Mouse (Mus musculus): ENCODE data around the gene Elovl2. TPM values are rescaled to one million over a fixed set of nuclear protein-coding genes. Genes with fewer than 3 reads are reported as not detected.
A peak's percentile ranks its signal among the peaks of the same experiment; 100 is the strongest.
"Not testable (repeated sequence)": the region's sequence is repeated elsewhere in the genome, so short reads cannot be mapped to it uniquely, and the experiment has no call there.

Gene Elovl2
- polyA plus RNA-seq, 1 experiment from 2014 or later, result 48.3 TPM

GRCm38 (mm10) chr13:41219687-41220303 is 410 bp downstream of the Elovl2 start:
- H3K27ac ChIP-seq (ENCODE audit: low read depth, low read length), result peak overlapping the region; percentile 60
- H3K9me3 ChIP-seq (ENCODE audit: control insufficient read depth, low read length), result peaks cover 9% of the 10 kb centered on the region
- H3K27me3 ChIP-seq (ENCODE audit: control insufficient read depth, insufficient read depth, low read length), result no peaks in the 10 kb centered on the region
- DNase-seq (ENCODE audit: low spot score, missing footprints), result peak; percentile 96
- 2% methylated on average over 39 of the region's 39 CpGs for WGBS
- H3K36me3 ChIP-seq (ENCODE audit: control insufficient read depth, insufficient read depth, low read length), result no peaks in the 10 kb centered on the region
- peak overlapping the region; percentile 82 for H3K9ac ChIP-seq (ENCODE audit: low read length)
- ATAC-seq (ENCODE audit: low FRiP score), result peak; percentile 85
- peak overlapping the region; percentile 59 for H3K4me3 ChIP-seq (ENCODE audit: low read depth, low read length)
- no peaks in the 10 kb centered on the region; the same call in 1 of the 2 replicates for H3K4me1 ChIP-seq (ENCODE audit: control insufficient read depth, insufficient read depth, low read length)
- H3K4me2 ChIP-seq, result peak overlapping the region; percentile 47

DNA sequence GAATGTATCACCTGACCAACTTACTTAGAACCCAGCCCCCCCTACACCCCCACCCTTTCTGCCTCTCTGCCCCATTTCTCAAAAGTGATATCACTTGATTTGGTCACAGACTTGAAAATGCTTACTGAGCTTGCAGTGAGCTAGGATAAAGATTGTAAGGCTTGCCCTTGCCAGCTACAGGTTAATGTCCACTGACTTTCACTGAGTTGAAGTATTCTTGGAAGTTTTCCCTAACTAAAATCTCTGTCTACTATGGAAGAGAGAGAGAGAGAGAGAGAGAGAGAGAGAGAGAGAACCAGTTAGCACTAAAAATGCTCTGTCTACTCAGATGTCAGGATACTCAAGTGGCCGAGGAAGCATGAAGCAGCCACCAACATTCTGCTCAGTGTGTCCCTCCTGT is 1.1 kb downstream of the Elovl2 start:
- DNase-seq (ENCODE audit: low spot score, missing footprints), result peak; percentile 88
- WGBS, result 60% methylated on average over 1 of the region's 1 CpGs
- Histone ChIP-seq H3K36me3 (ENCODE audit: control insufficient read depth, insufficient read depth, low read length) (no peaks in the 10 kb centered on the region), H3K4me3 (ENCODE audit: low read depth, low read length) (peak overlapping the region; percentile 59; the same call in 1 of the 2 replicates), H3K27me3 (ENCODE audit: control insufficient read depth, insufficient read depth, low read length) (no peaks in the 10 kb centered on the region), H3K4me1 (ENCODE audit: control insufficient read depth, insufficient read depth, low read length) (no peaks in the 10 kb centered on the region; the same call in 1 of the 2 replicates), H3K27ac (ENCODE audit: low read depth, low read length) (no peak overlapping the region), H3K4me2 (peak overlapping the region; percentile 47), H3K9ac (ENCODE audit: low read length) (peak overlapping the region; percentile 82; the same call in 1 of the 2 replicates), H3K9me3 (ENCODE audit: control insufficient read depth, low read length) (peaks cover 9% of the 10 kb centered on the region)
- no peak for ATAC-seq (ENCODE audit: low FRiP score)

- H3K9me3 ChIP-seq (ENCODE audit: control insufficient read depth, low read length), result peaks cover 7% of the 10 kb centered on the region; the same call in 1 of the 2 replicates
- 71% methylated on average over 3 of the region's 3 CpGs for WGBS
- H3K4me2 ChIP-seq, result no peak overlapping the region
- DNase-seq (ENCODE audit: low spot score, missing footprints) (no peak), ATAC-seq (ENCODE audit: low FRiP score) (no peak)
- H3K4me3 ChIP-seq (ENCODE audit: low read depth, low read length), result no peak overlapping the region
- no peaks in the 10 kb centered on the region for H3K36me3 ChIP-seq (ENCODE audit: control insufficient read depth, insufficient read depth, low read length)
- H3K4me1 ChIP-seq (ENCODE audit: control insufficient read depth, insufficient read depth, low read length), result no peaks in the 10 kb centered on the region; the same call in 1 of the 2 replicates
- H3K9ac ChIP-seq (ENCODE audit: low read length), result no peak overlapping the region
- no peak overlapping the region for H3K27ac ChIP-seq (ENCODE audit: low read depth, low read length)
- no peaks in the 10 kb centered on the region for H3K27me3 ChIP-seq (ENCODE audit: control insufficient read depth, insufficient read depth, low read length)
Measured at GRCm38 (mm10) chr13:41216236-41216635, 4.0 kb downstream of the Elovl2 start.

- Histone ChIP-seq H3K36me3 (ENCODE audit: control insufficient read depth, insufficient read depth, low read length) (no peaks in the 10 kb centered on the region), H3K9me3 (ENCODE audit: control insufficient read depth, low read length) (peaks cover 1% of the 10 kb centered on the region; the same call in 1 of the 2 replicates), H3K9ac (ENCODE audit: low read length) (no peak overlapping the region), H3K4me3 (ENCODE audit: low read depth, low read length) (no peak overlapping the region), H3K4me1 (ENCODE audit: control insufficient read depth, insufficient read depth, low read length) (no peaks in the 10 kb centered on the region; the same call in 1 of the 2 replicates), H3K4me2 (no peak overlapping the region), H3K27me3 (ENCODE audit: control insufficient read depth, insufficient read depth, low read length) (no peaks in the 10 kb centered on the region), H3K27ac (ENCODE audit: low read depth, low read length) (no peak overlapping the region)
- no peak for ATAC-seq (ENCODE audit: low FRiP score)
- 87% methylated on average over 6 of the region's 6 CpGs for WGBS
- DNase-seq (ENCODE audit: low spot score, missing footprints), result no peak
Measured at GRCm38 (mm10) chr13:41215669-41216068, 4.5 kb downstream of the Elovl2 start.

DNA sequence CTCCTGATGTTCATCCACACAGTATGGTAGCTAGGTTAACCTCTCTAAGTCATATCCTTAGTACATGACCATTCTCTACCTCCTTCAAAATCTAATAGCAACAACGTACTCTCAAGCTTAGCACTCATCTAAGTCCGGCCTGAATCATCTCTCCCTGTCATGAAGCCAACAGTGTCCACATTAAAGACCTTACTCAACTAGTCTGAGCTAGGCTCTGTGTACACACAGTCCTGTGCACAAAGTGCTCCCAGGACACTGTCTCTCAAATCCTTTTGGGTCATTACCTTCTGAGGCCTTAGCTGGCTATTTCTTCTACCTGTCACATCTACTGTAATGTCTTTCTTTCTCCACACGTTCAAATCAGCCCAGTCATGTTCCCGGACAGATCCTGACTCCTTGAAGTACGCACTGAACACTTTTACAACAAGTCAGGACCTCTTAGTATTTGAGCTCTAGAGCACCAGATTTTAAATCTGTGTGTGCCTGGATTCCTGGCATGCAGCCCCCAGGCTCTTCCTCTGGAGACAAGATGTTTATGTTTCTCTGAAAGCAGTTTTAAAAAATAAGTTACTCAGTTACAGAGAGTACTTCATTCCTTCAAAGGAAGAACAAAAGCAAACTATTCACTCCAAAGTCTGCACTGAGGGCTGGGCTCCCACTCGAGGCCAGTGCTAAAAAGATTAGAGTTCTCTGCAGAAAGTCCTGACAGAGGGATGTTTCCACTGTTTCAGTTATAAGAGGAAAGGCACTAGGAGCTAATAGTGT is 7.5 kb downstream of the Elovl2 start:
- Histone ChIP-seq H3K9ac (ENCODE audit: low read length) (no peak overlapping the region), H3K4me3 (ENCODE audit: low read depth, low read length) (no peak overlapping the region), H3K4me2 (no peak overlapping the region), H3K36me3 (ENCODE audit: control insufficient read depth, insufficient read depth, low read length) (no peaks in the 10 kb centered on the region), H3K27me3 (ENCODE audit: control insufficient read depth, insufficient read depth, low read length) (no peaks in the 10 kb centered on the region), H3K9me3 (ENCODE audit: control insufficient read depth, low read length) (no peaks in the 10 kb centered on the region), H3K4me1 (ENCODE audit: control insufficient read depth, insufficient read depth, low read length) (no peaks in the 10 kb centered on the region), H3K27ac (ENCODE audit: low read depth, low read length) (no peak overlapping the region)
- no peak for DNase-seq (ENCODE audit: low spot score, missing footprints)
- WGBS, result 78% methylated on average over 6 of the region's 6 CpGs
- no peak for ATAC-seq (ENCODE audit: low FRiP score)

DNA sequence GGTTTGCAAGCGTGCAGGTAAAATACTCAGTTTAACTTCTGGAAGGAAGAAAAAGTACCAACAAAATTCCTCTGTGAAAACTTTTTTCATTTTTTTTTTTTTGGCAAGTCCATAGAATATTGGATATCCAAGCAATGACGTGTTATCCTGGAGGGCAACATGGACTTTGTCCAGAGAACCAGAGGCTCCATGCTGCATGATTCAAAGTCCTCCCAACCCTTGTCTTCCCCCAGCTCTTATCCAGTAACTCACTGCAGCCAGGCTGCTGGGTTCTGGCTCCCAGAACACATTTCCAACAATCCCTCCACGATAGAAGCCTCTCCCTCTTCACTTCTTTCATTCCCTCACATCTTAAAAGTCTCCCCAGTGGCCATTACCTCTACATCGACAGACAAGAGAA is 8.9 kb downstream of the Elovl2 start:
- Histone ChIP-seq H3K9ac (ENCODE audit: low read length) (no peak overlapping the region), H3K36me3 (ENCODE audit: control insufficient read depth, insufficient read depth, low read length) (no peaks in the 10 kb centered on the region), H3K27me3 (ENCODE audit: control insufficient read depth, insufficient read depth, low read length) (no peaks in the 10 kb centered on the region), H3K4me3 (ENCODE audit: low read depth, low read length) (no peak overlapping the region), H3K4me2 (no peak overlapping the region), H3K9me3 (ENCODE audit: control insufficient read depth, low read length) (no peaks in the 10 kb centered on the region), H3K4me1 (ENCODE audit: control insufficient read depth, insufficient read depth, low read length) (no peaks in the 10 kb centered on the region), H3K27ac (ENCODE audit: low read depth, low read length) (no peak overlapping the region)
- WGBS, result 85% methylated on average over 4 of the region's 4 CpGs
- no peak for DNase-seq (ENCODE audit: low spot score, missing footprints)
- ATAC-seq (ENCODE audit: low FRiP score), result no peak

DNA sequence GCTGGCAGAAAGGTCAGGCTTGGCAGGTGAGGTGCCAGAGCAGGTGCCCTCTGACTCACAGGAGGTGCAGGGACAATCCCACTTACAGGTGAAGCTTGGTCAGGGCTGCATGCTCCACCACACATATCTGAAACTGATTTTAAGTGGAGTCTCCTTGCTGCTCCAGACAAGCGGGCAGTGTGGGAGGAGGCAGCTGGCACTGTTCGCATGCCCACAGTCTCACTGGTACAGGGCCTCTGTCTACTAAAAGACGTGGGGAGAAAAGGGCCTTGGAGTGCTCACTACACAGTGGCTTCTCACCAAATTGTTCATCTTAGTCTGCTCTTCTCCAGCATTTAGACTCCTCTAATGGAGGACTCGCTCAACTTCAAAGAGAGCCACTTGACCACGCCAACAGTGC is 14.0 kb downstream of the Elovl2 start:
- no peak overlapping the region for H3K9ac ChIP-seq (ENCODE audit: low read length)
- no peaks in the 10 kb centered on the region for H3K36me3 ChIP-seq (ENCODE audit: control insufficient read depth, insufficient read depth, low read length)
- no peak overlapping the region for H3K4me3 ChIP-seq (ENCODE audit: low read depth, low read length)
- ATAC-seq (ENCODE audit: low FRiP score) (no peak), DNase-seq (ENCODE audit: low spot score, missing footprints) (no peak)
- no peak overlapping the region for H3K27ac ChIP-seq (ENCODE audit: low read depth, low read length)
- no peaks in the 10 kb centered on the region for H3K27me3 ChIP-seq (ENCODE audit: control insufficient read depth, insufficient read depth, low read length)
- WGBS, result 82% methylated on average over 5 of the region's 5 CpGs
- no peaks in the 10 kb centered on the region for H3K4me1 ChIP-seq (ENCODE audit: control insufficient read depth, insufficient read depth, low read length)
- no peak overlapping the region for H3K4me2 ChIP-seq
- no peaks in the 10 kb centered on the region for H3K9me3 ChIP-seq (ENCODE audit: control insufficient read depth, low read length)

DNA sequence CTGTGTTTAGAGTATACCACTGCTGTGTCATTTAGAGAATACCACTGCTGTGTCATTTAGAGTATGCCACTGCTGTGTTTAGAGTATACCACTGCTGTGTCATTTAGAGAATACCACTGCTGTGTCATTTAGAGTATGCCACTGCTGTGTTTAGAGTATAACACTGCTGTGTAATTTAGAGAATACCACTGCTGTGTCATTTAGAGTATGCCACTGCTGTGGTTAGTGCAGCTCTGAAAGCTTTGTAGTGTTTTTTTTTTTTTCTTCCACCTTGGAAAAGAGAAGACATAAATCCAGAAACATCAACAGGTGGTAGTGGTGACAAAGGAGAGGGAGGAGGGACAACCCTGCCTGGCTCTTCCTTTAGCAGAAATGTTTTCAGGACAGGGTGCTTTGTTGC is 14.6 kb downstream of the Elovl2 start:
- not testable (repeated sequence) for H3K27ac ChIP-seq (ENCODE audit: low read depth, low read length); H3K27me3 ChIP-seq (ENCODE audit: control insufficient read depth, insufficient read depth, low read length); DNase-seq (ENCODE audit: low spot score, missing footprints); H3K4me2 ChIP-seq; ATAC-seq (ENCODE audit: low FRiP score); H3K4me1 ChIP-seq (ENCODE audit: control insufficient read depth, insufficient read depth, low read length); H3K4me3 ChIP-seq (ENCODE audit: low read depth, low read length); H3K36me3 ChIP-seq (ENCODE audit: control insufficient read depth, insufficient read depth, low read length); H3K9me3 ChIP-seq (ENCODE audit: control insufficient read depth, low read length); H3K9ac ChIP-seq (ENCODE audit: low read length)

DNA sequence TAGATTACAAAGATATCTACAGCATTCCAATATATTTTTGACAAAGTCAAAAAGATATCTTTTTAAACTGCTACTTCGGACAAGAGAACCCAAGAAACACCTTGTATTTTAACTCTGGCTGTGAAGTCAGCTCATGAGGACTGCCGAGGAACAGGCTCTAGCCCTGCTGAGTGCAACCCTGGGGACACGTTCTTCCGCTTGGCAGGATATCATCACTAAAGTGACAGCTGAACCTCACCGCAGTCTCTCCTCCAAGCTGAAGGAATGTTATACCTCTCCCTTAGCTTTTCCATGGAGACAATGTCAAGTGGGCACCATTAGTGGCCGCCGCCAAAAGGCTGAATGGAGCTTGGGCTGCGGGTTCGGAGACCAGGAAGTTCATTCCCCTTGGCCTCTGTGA is 16.5 kb downstream of the Elovl2 start:
- Histone ChIP-seq H3K4me2 (no peak overlapping the region), H3K36me3 (ENCODE audit: control insufficient read depth, insufficient read depth, low read length) (no peaks in the 10 kb centered on the region), H3K9ac (ENCODE audit: low read length) (no peak overlapping the region), H3K9me3 (ENCODE audit: control insufficient read depth, low read length) (no peaks in the 10 kb centered on the region), H3K4me1 (ENCODE audit: control insufficient read depth, insufficient read depth, low read length) (no peaks in the 10 kb centered on the region), H3K27ac (ENCODE audit: low read depth, low read length) (no peak overlapping the region), H3K27me3 (ENCODE audit: control insufficient read depth, insufficient read depth, low read length) (no peaks in the 10 kb centered on the region), H3K4me3 (ENCODE audit: low read depth, low read length) (no peak overlapping the region)
- WGBS, result 75% methylated on average over 9 of the region's 9 CpGs
- ATAC-seq (ENCODE audit: low FRiP score), result no peak
- DNase-seq (ENCODE audit: low spot score, missing footprints), result no peak

All from midbrain, embryonic 11.5 days (tissue).